Mouse (Mus musculus) embryonic facial prominence, embryonic 10.5 days (tissue): ENCODE data around the gene Rhot2. TPM values are rescaled to one million over a fixed set of nuclear protein-coding genes. Genes with fewer than 3 reads are reported as not detected.

Source experiments
- DNase-seq: peaks from one replicate; pipeline ENCODE4 v3.0.0-alpha.2; 2017; ENCODE audit warnings: low spot score
- H3K27ac ChIP-seq: fragments of 300-500 bp; sonication (generic); replicated peaks from 2 replicates; pipeline ENCODE4 v1.5.1; 2016; ENCODE audit warnings: mild to moderate bottlenecking
- H3K27me3 ChIP-seq: fragments of 300-500 bp; sonication (generic); replicated peaks from 2 replicates; pipeline ENCODE4 v1.6.1; 2016; ENCODE audit warnings: low read depth, mild to moderate bottlenecking; ENCODE audit not compliant: poor library complexity, severe bottlenecking
- H3K36me3 ChIP-seq: fragments of 300-500 bp; sonication (generic); replicated peaks from 2 replicates; pipeline ENCODE4 v1.6.1; 2016; ENCODE audit warnings: mild to moderate bottlenecking, moderate library complexity
- H3K4me1 ChIP-seq: fragments of 300-500 bp; sonication (generic); 2 replicates; pipeline ENCODE4 v1.6.1; 2016
- H3K4me3 ChIP-seq: fragments of 300-500 bp; sonication (generic); 2 replicates; pipeline ENCODE4 v1.5.1; 2016; ENCODE audit warnings: mild to moderate bottlenecking, moderate library complexity
- H3K9me3 ChIP-seq: fragments of 300-500 bp; sonication (generic); 2 replicates; pipeline ENCODE4 v1.6.1; 2016; ENCODE audit warnings: mild to moderate bottlenecking
- WGBS: fragments of 180-500 bp; shearing (Covaris S2); methylation state at CpG from one replicate; pipeline ENCODE4 v1.1.7; 2016; 5-methylcytosine and 5-hydroxymethylcytosine counted together
- microRNA-seq: library from miRNA; unstranded; fragments of <30 nt; microRNA quantifications from one replicate; pipeline ENCODE4, GENCODE M21; 2017
- polyA plus RNA-seq: library from polyadenylated mRNA; unstranded; fragments of >200 nt; fragmentation: Nextera tagmentation; extraction: Ambion mirVana; gene quantifications from 2 replicates; pipeline ENCODE4 v1.2.1, GENCODE M21; 2016

Rhot2 gene
- polyA plus RNA-seq, 1 experiment from 2014 or later = 27.2 TPM

- H3K9me3 ChIP-seq = no peaks in the 10 kb centered on the region
- no peak for DNase-seq
- H3K4me1 ChIP-seq = peaks cover 70% of the 10 kb centered on the region
- WGBS = 66% methylated on average over 17 of the region's 17 CpGs
- H3K4me3 ChIP-seq = peak overlapping the region; percentile 77
- peaks cover 30% of the 10 kb centered on the region for H3K36me3 ChIP-seq
- H3K27me3 ChIP-seq = no peaks in the 10 kb centered on the region
- H3K27ac ChIP-seq = peak overlapping the region; percentile 91
Measured at GRCm38 (mm10) chr17:25794998-25795397, 49.7 kb downstream of the Rhot2 start.

GRCm38 (mm10) chr17:25794197-25794596 is 50.5 kb downstream of the Rhot2 start:
- Histone ChIP-seq H3K4me1 (peaks cover 70% of the 10 kb centered on the region), H3K36me3 (peaks cover 38% of the 10 kb centered on the region), H3K4me3 (peak overlapping the region; percentile 77), H3K27ac (peak overlapping the region; percentile 91), H3K9me3 (no peaks in the 10 kb centered on the region), H3K27me3 (no peaks in the 10 kb centered on the region)
- no peak for DNase-seq
- 44% methylated on average over 13 of the region's 13 CpGs for WGBS

- peaks cover 68% of the 10 kb centered on the region for H3K4me1 ChIP-seq
- no peaks in the 10 kb centered on the region for H3K27me3 ChIP-seq
- 1% methylated on average over 14 of the region's 14 CpGs for WGBS
- peak within 1 kb of the TSS; percentile 77 for H3K4me3 ChIP-seq
- peak; percentile 79 for DNase-seq
- peaks cover 51% of the 10 kb centered on the region for H3K36me3 ChIP-seq
- H3K9me3 ChIP-seq = no peaks in the 10 kb centered on the region
- H3K27ac ChIP-seq = peak within 1 kb of the TSS; percentile 91
Measured at GRCm38 (mm10) chr17:25792615-25793014, 52.0 kb downstream of the Rhot2 start, which contains the start of gene Fam173a. TSS of gene Fam173a (minus strand) at chr17:25792901.

GRCm38 (mm10) chr17:25791843-25792527 is 52.7 kb downstream of the Rhot2 start:
- Histone ChIP-seq H3K4me1 (peaks cover 62% of the 10 kb centered on the region), H3K9me3 (no peaks in the 10 kb centered on the region), H3K4me3 (peak overlapping the region; percentile 77), H3K27ac (peak overlapping the region; percentile 91), H3K36me3 (peaks cover 57% of the 10 kb centered on the region), H3K27me3 (no peaks in the 10 kb centered on the region)
- under 1% methylated on average over 45 of the region's 45 CpGs for WGBS
- peak; percentile 86 for DNase-seq

- Histone ChIP-seq H3K4me3 (peak overlapping the region; percentile 77), H3K27ac (peak overlapping the region; percentile 91), H3K9me3 (no peaks in the 10 kb centered on the region), H3K4me1 (peaks cover 60% of the 10 kb centered on the region), H3K27me3 (no peaks in the 10 kb centered on the region), H3K36me3 (peaks cover 60% of the 10 kb centered on the region)
- no peak for DNase-seq
- WGBS = 30% methylated on average over 19 of the region's 19 CpGs
Measured at GRCm38 (mm10) chr17:25791320-25791842, 53.3 kb downstream of the Rhot2 start.

Small RNA genes lying within 50 kb of the gene (microRNA-seq; reads per million reads assigned to microRNA genes)
- 0.91 reads per million for gene Mir3082

Other genes starting within 250 kb of the Rhot2 start
- 1.8 and 2.5 TPM in 2 replicates for gene Gng13, start 127.7 kb downstream of the Rhot2 start, polyA plus RNA-seq
- 60.7 and 66.2 TPM in 2 replicates for gene Chtf18, start 117.4 kb downstream of the Rhot2 start, polyA plus RNA-seq
- 23.7 and 25.5 TPM in 2 replicates for gene Rpusd1, start 117.2 kb downstream of the Rhot2 start, polyA plus RNA-seq
- gene Mslnl, start 108.8 kb downstream of the Rhot2 start, polyA plus RNA-seq = 0.11 TPM in 1 of 2 replicates, not detected in the other
- 0.55 and 0.65 TPM in 2 replicates for gene Msln, start 90.5 kb downstream of the Rhot2 start, polyA plus RNA-seq
- 23.9 and 25.9 TPM in 2 replicates for gene Narfl, start 71.1 kb downstream of the Rhot2 start, polyA plus RNA-seq
- 59.9 and 69.1 TPM in 2 replicates for gene Haghl, start 59.2 kb downstream of the Rhot2 start, polyA plus RNA-seq
- gene Ccdc78, start 58.3 kb downstream of the Rhot2 start, polyA plus RNA-seq = 0.62 and 1.2 TPM in 2 replicates
- gene Fam173a, start 52.0 kb downstream of the Rhot2 start, polyA plus RNA-seq = 62.3 and 67.8 TPM in 2 replicates
- gene AC134908.4, start 49.2 kb downstream of the Rhot2 start, polyA plus RNA-seq = 0.95 and 1.0 TPM in 2 replicates
- gene Metrn, start 47.7 kb downstream of the Rhot2 start, polyA plus RNA-seq = 118 and 137 TPM in 2 replicates
- gene Fbxl16, start 35.8 kb downstream of the Rhot2 start, polyA plus RNA-seq = 5.0 and 5.1 TPM in 2 replicates
- 31.0 and 31.4 TPM in 2 replicates for gene Wdr24, start 21.2 kb downstream of the Rhot2 start, polyA plus RNA-seq
- 50.5 and 55.1 TPM in 2 replicates for gene Jmjd8, start 16.0 kb downstream of the Rhot2 start, polyA plus RNA-seq
- 396 and 400 TPM in 2 replicates for gene Stub1, start 11.4 kb downstream of the Rhot2 start, polyA plus RNA-seq
- gene Rhbdl1, start 7.6 kb downstream of the Rhot2 start, polyA plus RNA-seq = 1.2 and 1.4 TPM in 2 replicates
- 0.92 and 1.4 TPM in 2 replicates for gene Gm20683, start 3.1 kb downstream of the Rhot2 start, polyA plus RNA-seq
- gene Wdr90, start 16.6 kb upstream of the Rhot2 start, polyA plus RNA-seq = 53.8 and 56.1 TPM in 2 replicates
- 17.3 and 20.2 TPM in 2 replicates for gene Mcrip2, start 23.9 kb upstream of the Rhot2 start, polyA plus RNA-seq
- 68.1 and 69.8 TPM in 2 replicates for gene Mettl26, start 30.2 kb upstream of the Rhot2 start, polyA plus RNA-seq
- gene Wfikkn1, start 36.0 kb upstream of the Rhot2 start, polyA plus RNA-seq = 7.8 and 12.6 TPM in 2 replicates
- 30.9 and 34.0 TPM in 2 replicates for gene Rab40c, start 74.9 kb upstream of the Rhot2 start, polyA plus RNA-seq
- 62.9 and 69.3 TPM in 2 replicates for gene Pigq, start 100.1 kb upstream of the Rhot2 start, polyA plus RNA-seq
- gene Nhlrc4, start 100.1 kb upstream of the Rhot2 start, polyA plus RNA-seq = 0.88 TPM in 1 of 2 replicates, not detected in the other
- 0.35 and 0.36 TPM in 2 replicates for gene A930017K11Rik, start 107.7 kb upstream of the Rhot2 start, polyA plus RNA-seq
- gene Capn15, start 140.9 kb upstream of the Rhot2 start, polyA plus RNA-seq = 34.3 and 40.1 TPM in 2 replicates
- gene Rab11fip3, start 224.7 kb upstream of the Rhot2 start, polyA plus RNA-seq = 24.5 and 25.3 TPM in 2 replicates
- 29.1 and 30.1 TPM in 2 replicates for gene Decr2, start 245.5 kb upstream of the Rhot2 start, polyA plus RNA-seq